Mouse (Mus musculus) midbrain, embryonic 10.5 days (tissue): ENCODE data around the gene Rassf2. TPM values are rescaled to one million over a fixed set of nuclear protein-coding genes. Genes with fewer than 3 reads are reported as not detected.
A peak's percentile ranks its signal among the peaks of the same experiment; 100 is the strongest.

Experiments
- DNase-seq: peaks from one replicate; pipeline ENCODE4 v3.0.0-alpha.2; 2017; ENCODE audit warnings: low spot score
- H3K27ac ChIP-seq: fragments of 300-500 bp; sonication (generic); replicated peaks from 2 replicates; pipeline ENCODE4 v1.5.1; 2016; ENCODE audit warnings: mild to moderate bottlenecking
- H3K27me3 ChIP-seq: fragments of 300-500 bp; sonication (generic); 2 replicates; pipeline ENCODE4 v1.6.1; 2016; ENCODE audit warnings: low read depth, mild to moderate bottlenecking; ENCODE audit not compliant: poor library complexity, severe bottlenecking
- H3K36me3 ChIP-seq: fragments of 300-500 bp; sonication (generic); 2 replicates; pipeline ENCODE4 v1.6.1; 2016; ENCODE audit warnings: mild to moderate bottlenecking, moderate library complexity
- H3K4me1 ChIP-seq: fragments of 300-500 bp; sonication (generic); 2 replicates; pipeline ENCODE4 v1.6.1; 2016
- H3K4me3 ChIP-seq: fragments of 300-500 bp; sonication (generic); 2 replicates; pipeline ENCODE4 v1.5.1; 2016; ENCODE audit warnings: mild to moderate bottlenecking, moderate library complexity
- H3K9me3 ChIP-seq: fragments of 300-500 bp; sonication (generic); replicated peaks from 2 replicates; pipeline ENCODE4 v1.6.1; 2016; ENCODE audit warnings: mild to moderate bottlenecking
- WGBS: fragments of 180-500 bp; shearing (Covaris S2); methylation state at CpG from one replicate; pipeline ENCODE4 v1.1.7; 2016; 5-methylcytosine and 5-hydroxymethylcytosine counted together
- polyA plus RNA-seq: library from polyadenylated mRNA; unstranded; fragments of >200 nt; fragmentation: Nextera tagmentation; extraction: Ambion mirVana; gene quantifications from 2 replicates; pipeline ENCODE4 v1.2.1, GENCODE M21; 2016

The Rassf2 gene
- polyA plus RNA-seq, 1 experiment from 2014 or later, result 28.6 TPM

DNA sequence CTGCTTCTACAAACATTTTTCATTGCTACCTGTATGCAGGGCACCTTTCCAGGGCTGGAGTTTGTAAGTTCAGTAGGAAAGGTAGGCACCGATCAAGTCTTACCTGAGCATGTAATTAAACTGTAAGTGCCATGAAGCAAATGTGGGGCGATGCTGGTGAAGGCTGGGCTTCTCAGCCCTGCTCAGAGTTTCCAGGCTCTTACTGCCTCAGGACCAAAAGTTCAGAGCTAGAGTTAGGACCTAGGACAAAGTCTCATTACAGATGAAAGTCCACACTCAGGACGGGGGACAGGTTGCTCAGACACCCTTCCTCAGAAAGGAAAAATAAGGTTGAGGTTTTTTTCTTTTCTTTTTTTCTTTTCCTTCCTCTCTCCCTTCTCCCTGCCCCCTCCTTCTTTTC lies 19.4 kb upstream of the Rassf2 start:
- WGBS, result 82% methylated on average over 3 of the region's 3 CpGs

DNA sequence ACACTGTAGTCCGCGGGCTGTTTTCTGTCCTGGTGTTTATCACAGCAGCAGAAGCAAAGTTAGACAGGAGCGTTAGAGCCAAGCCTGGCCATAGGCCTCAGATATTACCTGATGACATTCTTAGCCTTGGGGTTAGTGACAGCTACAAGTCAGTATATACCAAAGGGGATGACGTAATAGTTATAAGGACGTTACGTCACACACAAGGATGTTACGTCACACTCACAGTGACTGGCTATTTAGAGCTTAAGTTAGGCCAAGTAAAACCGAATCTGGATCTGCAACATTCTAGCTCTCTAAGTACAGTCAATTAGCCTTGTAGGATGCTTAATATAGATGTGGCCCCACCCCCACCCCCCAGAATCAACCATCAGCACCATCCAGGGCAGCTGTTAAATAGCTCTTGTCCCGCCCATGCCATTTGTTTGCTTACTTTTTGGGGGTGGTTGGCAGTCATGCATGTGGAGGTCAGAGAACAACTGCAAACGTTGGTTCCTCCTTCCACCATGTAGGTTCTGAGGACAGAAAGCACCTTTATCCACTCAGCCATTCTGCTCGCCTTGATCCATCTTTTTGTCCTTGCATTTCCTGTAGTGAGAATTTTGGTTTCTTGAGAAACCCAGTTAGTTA lies 18.2 kb upstream of the Rassf2 start:
- no peaks in the 10 kb centered on the region for H3K27me3 ChIP-seq
- no peak for DNase-seq
- peaks cover 11% of the 10 kb centered on the region for H3K4me1 ChIP-seq
- WGBS, result 89% methylated on average over 11 of the region's 11 CpGs
- H3K27ac ChIP-seq, result no peak overlapping the region
- H3K9me3 ChIP-seq, result no peaks in the 10 kb centered on the region
- H3K4me3 ChIP-seq, result no peak overlapping the region
- H3K36me3 ChIP-seq, result no peaks in the 10 kb centered on the region

More for the DNA sequence above, 19.4 kb upstream of the Rassf2 start:
- Histone ChIP-seq H3K4me3 (no peak overlapping the region), H3K9me3 (no peaks in the 10 kb centered on the region), H3K36me3 (0 out of 2 replicates have a peak, but pooled peaks cover under 1% of the 10 kb centered on the region), H3K27ac (no peak overlapping the region), H3K4me1 (peaks cover 5% of the 10 kb centered on the region; the same call in 1 of the 2 replicates), H3K27me3 (no peaks in the 10 kb centered on the region)
- DNase-seq, result no peak

DNA sequence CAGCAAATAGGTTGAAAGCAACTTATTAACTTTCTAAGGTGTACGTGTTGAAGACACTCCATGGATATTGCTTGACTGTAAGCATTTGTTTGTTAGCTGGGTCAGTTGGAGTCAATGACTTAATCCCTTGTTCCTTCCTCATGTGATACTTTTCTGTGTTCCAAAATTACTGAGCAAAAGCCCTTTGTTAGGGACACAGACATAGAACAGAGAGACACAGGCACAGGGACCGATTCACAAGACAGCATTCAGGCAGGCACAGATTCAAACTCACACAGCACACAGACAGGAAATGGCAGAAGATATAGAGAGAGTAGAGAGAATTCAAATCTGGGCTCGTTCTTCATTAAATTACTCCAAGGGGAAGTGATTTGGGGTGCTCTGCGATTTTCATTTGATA lies 17.3 kb upstream of the Rassf2 start:
- 88% methylated on average over 4 of the region's 4 CpGs for WGBS

DNA sequence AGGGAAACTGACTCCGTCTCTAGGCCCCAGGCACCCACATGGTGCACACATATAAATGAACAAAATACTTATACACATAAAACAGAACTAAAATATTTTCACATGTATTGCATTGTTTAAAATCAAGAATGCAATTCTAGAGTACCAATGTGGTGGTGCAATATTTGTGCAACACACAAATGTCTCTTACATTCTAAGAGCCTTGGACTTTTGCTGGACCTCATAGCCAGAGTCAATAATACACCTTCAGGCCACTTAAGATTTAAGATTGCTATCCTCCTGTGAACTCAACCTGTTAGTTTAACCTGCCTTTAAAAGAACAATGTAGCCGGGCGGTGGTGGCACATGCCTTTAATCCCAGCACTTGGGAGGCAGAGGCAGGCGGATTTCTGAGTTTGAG lies 16.6 kb upstream of the Rassf2 start:
- no peak for DNase-seq
- no peak overlapping the region for H3K27ac ChIP-seq
- no peaks in the 10 kb centered on the region for H3K27me3 ChIP-seq
- H3K4me3 ChIP-seq, result no peak overlapping the region
- no peaks in the 10 kb centered on the region for H3K36me3 ChIP-seq
- H3K4me1 ChIP-seq, result peaks cover 11% of the 10 kb centered on the region
- 87% methylated on average over 4 of the region's 4 CpGs for WGBS
- no peaks in the 10 kb centered on the region for H3K9me3 ChIP-seq

More for the DNA sequence above, 17.3 kb upstream of the Rassf2 start:
- Histone ChIP-seq H3K27me3 (no peaks in the 10 kb centered on the region), H3K9me3 (no peaks in the 10 kb centered on the region), H3K4me3 (no peak overlapping the region), H3K4me1 (peaks cover 11% of the 10 kb centered on the region), H3K27ac (no peak overlapping the region), H3K36me3 (no peaks in the 10 kb centered on the region)
- DNase-seq, result no peak

DNA sequence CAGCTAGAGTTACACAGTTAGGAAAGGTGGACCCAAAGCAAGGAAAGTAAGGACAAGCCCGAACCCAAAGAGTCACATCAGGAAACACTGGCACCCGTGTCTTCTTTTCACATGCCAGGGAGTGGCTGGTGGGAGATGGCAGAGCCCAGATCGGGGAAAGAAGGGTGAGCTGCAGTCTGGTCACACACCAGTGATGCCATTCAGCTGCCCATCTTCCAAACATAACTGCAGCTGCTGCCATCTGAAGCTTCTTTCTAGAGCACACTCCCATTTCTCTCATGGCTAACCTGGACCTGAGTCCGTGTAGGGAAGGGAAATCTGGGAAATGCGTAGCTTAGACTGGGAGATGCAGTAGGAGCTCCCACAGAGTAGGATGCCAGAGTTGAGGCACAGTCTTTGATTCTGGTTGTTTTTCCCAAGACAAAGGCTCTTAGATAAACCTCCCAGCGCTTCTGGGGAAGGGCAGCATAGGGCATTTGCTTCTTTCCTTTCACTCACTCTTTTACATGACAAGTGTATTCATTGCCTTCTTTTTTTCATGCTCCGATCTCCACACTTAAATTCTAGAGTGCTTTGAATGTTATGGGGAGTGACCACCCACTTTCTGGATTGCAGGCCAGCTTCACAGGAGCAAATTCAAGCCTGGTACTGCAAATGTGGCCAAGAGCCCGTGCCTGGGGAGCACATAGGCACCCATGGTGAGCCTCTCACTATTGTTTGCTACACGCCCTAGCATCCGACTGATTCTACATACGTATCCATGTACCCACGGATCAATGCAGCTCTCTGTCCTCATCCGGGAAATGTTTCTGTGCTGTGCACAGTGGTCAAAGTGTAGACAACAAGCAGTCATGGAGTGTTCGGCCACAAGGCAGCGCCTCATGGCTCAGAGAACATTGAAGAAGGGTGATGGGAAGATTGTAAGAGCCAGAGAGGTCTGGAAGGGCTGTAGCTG lies 14.5 kb upstream of the Rassf2 start:
- Histone ChIP-seq H3K9me3 (no peaks in the 10 kb centered on the region), H3K27ac (no peak overlapping the region), H3K27me3 (no peaks in the 10 kb centered on the region), H3K4me1 (peaks cover 17% of the 10 kb centered on the region), H3K4me3 (no peak overlapping the region), H3K36me3 (no peaks in the 10 kb centered on the region)
- WGBS, result 74% methylated on average over 15 of the region's 15 CpGs
- no peak for DNase-seq

DNA sequence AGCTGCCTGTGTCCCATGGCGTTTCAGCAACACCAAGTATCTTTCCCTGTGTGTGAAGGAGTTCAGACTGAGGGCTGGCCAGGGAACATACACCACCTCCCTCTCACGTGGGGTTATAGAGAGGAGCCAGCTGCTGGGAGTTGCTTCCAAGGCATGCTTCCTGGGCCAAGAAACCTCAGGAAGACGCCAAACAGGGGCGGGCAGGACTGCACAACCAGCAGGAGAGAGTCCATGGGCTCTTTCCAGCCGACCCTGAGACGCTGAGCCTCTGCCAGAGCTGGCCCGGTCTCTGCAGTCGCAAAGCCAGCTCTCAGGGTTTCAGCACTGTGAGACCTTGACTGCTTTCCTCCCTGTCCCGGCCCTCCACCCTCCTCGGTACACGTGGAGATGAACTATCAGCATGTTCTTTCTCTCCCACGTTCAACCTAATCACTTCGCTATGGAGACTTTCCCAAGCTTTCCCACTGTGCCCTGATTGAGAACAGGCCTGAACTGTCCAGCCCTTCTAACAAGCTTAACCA lies 13.1 kb upstream of the Rassf2 start:
- Histone ChIP-seq H3K9me3 (no peaks in the 10 kb centered on the region), H3K4me3 (no peak overlapping the region), H3K27ac (0 out of 2 replicates have a peak overlapping the region, but pooled peaks have one; percentile 38), H3K36me3 (no peaks in the 10 kb centered on the region), H3K4me1 (peaks cover 17% of the 10 kb centered on the region), H3K27me3 (no peaks in the 10 kb centered on the region)
- 53% methylated on average over 13 of the region's 13 CpGs for WGBS
- DNase-seq, result peak; percentile 33

DNA sequence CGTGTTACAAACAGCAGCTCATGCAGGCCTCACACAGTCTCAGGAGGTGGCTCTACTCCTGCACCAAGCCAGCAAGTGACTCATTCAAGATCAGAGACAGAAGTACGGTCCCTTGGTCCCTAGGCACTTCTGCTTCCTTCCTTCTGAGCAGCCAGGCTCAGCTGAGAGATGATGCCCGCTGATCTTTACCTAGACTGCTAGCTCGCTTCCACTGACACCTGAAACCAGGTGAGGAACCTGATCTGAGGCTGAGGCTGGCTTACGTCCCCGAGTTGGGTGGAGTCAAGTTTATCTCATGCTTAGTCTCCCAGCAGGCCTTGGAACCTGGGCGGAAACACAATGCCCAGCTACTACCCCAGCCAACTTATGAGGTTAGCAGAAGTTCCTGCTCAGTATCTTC lies 9.8 kb upstream of the Rassf2 start:
- Histone ChIP-seq H3K9me3 (no peaks in the 10 kb centered on the region), H3K4me3 (no peak overlapping the region), H3K4me1 (peaks cover 24% of the 10 kb centered on the region), H3K27me3 (no peaks in the 10 kb centered on the region), H3K27ac (no peak overlapping the region), H3K36me3 (no peaks in the 10 kb centered on the region)
- 72% methylated on average over 7 of the region's 7 CpGs for WGBS
- DNase-seq, result no peak

DNA sequence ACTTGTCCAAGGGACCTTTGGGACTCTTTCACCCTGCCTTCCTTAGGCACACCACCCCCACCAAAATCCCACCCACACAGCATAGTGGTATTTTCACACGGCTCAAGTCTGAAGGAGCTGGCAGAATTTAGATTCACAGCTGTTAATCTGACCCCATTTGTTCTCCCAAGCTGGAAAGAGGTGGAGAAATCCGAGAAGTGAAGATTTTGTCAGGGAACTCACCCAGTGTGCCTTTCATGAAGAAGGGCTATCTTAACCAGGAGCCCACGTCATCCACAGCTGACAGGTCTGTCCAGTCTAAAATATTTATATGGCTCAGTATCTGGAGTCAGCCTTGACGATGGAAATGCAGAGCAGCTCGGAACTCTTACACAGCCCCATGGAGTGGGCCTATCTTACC lies 6.3 kb upstream of the Rassf2 start:
- Histone ChIP-seq H3K4me1 (peaks cover 24% of the 10 kb centered on the region), H3K36me3 (no peaks in the 10 kb centered on the region), H3K27ac (no peak overlapping the region), H3K9me3 (no peaks in the 10 kb centered on the region), H3K27me3 (no peaks in the 10 kb centered on the region), H3K4me3 (no peak overlapping the region)
- 86% methylated on average over 5 of the region's 5 CpGs for WGBS
- DNase-seq, result no peak

DNA sequence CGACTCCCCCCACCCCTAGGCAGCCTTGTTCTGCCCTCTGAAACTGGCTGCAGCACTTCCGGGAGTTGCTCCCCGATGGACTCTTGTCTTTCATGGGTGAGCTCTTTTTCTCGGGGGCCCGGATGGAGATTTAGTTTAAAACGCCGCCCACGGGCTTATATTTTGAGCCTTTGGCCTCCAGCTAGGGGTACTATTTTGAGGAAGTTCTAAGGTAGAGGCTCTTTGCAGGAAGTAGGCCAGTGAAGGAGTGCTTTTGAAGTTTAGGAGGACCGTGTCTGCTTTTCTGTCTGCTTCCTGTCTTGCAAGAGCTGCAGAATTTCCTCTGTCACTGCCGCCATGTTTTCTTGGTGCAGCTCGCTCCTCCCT lies 5.4 kb upstream of the Rassf2 start:
- Histone ChIP-seq H3K27ac (peak overlapping the region; percentile 69), H3K4me1 (peaks cover 32% of the 10 kb centered on the region), H3K4me3 (no peak overlapping the region), H3K27me3 (no peaks in the 10 kb centered on the region), H3K9me3 (no peaks in the 10 kb centered on the region), H3K36me3 (no peaks in the 10 kb centered on the region)
- 60% methylated on average over 11 of the region's 11 CpGs for WGBS
- DNase-seq, result no peak

DNA sequence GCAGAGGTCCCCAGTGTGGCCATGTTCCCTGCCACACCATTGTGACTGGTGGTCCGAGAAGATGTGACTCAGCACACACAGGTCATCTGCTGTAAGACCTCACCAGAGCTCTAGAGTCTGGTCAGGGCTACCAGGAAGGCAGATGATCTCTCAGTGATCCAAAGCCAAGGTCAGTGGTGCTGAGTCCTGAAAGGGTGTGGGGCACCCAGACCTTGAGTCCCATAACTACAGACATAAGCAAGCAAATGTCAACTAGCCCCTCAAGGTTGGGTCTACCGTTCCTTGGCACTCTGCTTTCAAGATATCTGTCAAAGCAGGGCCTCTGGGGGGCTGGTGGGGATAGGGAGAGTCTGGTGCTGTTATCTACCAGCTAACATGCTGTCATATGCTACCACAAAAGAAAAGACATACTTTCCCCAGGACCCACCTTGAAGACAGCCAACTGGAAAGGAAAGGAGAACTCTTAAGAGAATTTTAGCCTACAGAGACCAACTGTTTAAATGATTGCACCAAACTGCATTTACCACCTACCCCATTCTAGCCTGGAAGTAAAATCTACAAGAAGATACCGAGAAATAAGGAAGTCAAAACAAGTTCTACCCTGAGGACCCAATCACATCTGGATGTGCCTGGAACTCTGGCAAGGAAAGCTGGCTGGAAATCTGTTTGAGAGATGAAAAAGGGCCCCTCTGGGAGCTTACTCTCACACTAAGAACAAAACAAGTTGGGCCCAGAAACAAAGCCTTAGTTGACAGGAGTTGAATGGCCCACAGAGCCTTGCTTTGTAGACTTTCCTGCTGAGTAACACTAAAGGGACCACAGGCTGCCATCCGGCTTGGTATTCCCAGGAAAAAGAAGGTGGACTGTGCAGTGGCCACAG lies 4.8 kb upstream of the Rassf2 start:
- no peaks in the 10 kb centered on the region for H3K9me3 ChIP-seq
- peaks cover 33% of the 10 kb centered on the region for H3K4me1 ChIP-seq
- WGBS, result 56% methylated on average over 4 of the region's 4 CpGs
- peak overlapping the region; percentile 69 for H3K27ac ChIP-seq
- no peak overlapping the region for H3K4me3 ChIP-seq
- no peak for DNase-seq
- H3K36me3 ChIP-seq, result no peaks in the 10 kb centered on the region
- no peaks in the 10 kb centered on the region for H3K27me3 ChIP-seq

DNA sequence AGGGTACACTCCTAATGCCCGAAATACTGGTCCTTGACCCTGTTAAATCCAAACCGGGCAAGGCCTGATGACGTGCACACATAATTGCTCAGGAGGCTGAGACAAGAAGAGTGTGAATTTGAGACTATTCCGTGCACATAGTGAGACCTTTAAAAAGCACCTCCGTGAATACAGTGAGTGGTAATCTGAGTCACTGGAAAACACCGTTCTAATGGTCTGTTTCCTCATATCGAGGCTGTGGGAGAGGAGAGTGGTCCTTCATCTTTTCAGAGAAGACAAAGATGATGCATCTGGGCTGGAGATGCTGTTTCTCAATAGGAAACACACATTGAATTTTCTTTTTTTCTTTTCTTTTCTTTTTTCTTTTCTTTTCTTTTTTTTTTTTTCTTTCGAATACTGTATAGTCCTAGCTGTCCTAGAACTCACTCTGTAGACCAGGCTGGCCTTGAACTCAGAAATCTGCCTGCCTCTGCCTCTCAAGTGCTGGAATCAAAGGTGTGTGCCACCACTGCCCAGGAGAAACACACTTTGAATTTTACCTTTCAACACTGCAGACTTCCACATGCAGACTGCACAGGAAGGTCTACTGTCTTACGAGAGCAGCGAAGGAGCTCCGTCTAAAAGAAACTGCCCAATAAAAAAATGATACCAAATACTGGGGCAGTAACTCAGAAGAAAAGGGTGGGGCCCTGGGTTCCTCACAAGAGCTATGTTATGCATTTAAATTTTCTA lies 1.5 kb upstream of the Rassf2 start:
- WGBS, result 62% methylated on average over 11 of the region's 11 CpGs
- H3K27me3 ChIP-seq, result peaks cover 23% of the 10 kb centered on the region
- H3K27ac ChIP-seq, result peak overlapping the region; percentile 95
- peaks cover 2% of the 10 kb centered on the region; the same call in 1 of the 2 replicates for H3K36me3 ChIP-seq
- H3K9me3 ChIP-seq, result no peaks in the 10 kb centered on the region
- DNase-seq, result no peak
- 0 out of 2 replicates have a peak overlapping the region, but pooled peaks have one; percentile 81 for H3K4me3 ChIP-seq
- H3K4me1 ChIP-seq, result peaks cover 60% of the 10 kb centered on the region
